Mouse (Mus musculus): ENCODE data around the gene Pitpnm2. TPM values are rescaled to one million over a fixed set of nuclear protein-coding genes. Genes with fewer than 3 reads are reported as not detected.

Gene Pitpnm2
- polyA plus RNA-seq, 1 experiment from 2014 or later, result 8.9 TPM

GRCm38 (mm10) chr5:124103020-124103419 lies 146.5 kb downstream of the Pitpnm2 start:
- H3K4me1 ChIP-seq, result no peaks in the 10 kb centered on the region
- H3K4me3 ChIP-seq (replicated peaks), result no peak overlapping the region
- no peak overlapping the region for H3K27ac ChIP-seq
- WGBS, result 88% methylated on average over 3 of the region's 3 CpGs
- H3K27me3 ChIP-seq, result no peaks in the 10 kb centered on the region
- no peaks in the 10 kb centered on the region for H3K9me3 ChIP-seq
- no peaks in the 10 kb centered on the region for H3K36me3 ChIP-seq (replicated peaks)
- no peak overlapping the region for H3K9ac ChIP-seq
- no peak overlapping the region for H3K4me2 ChIP-seq
- ATAC-seq (ENCODE audit: low FRiP score), result no peak

GRCm38 (mm10) chr5:124102326-124102725 lies 147.2 kb downstream of the Pitpnm2 start:
- Histone ChIP-seq H3K36me3 (replicated peaks) (no peaks in the 10 kb centered on the region), H3K4me2 (no peak overlapping the region), H3K27ac (no peak overlapping the region), H3K9me3 (no peaks in the 10 kb centered on the region), H3K9ac (no peak overlapping the region), H3K27me3 (no peaks in the 10 kb centered on the region), H3K4me1 (no peaks in the 10 kb centered on the region), H3K4me3 (replicated peaks) (no peak overlapping the region)
- no peak for ATAC-seq (ENCODE audit: low FRiP score)
- 79% methylated on average over 6 of the region's 6 CpGs for WGBS

GRCm38 (mm10) chr5:124100128-124101044 lies 149.2 kb downstream of the Pitpnm2 start:
- Histone ChIP-seq H3K4me2 (no peak overlapping the region), H3K4me3 (replicated peaks) (no peak overlapping the region), H3K27ac (no peak overlapping the region), H3K4me1 (peaks cover 6% of the 10 kb centered on the region), H3K9ac (no peak overlapping the region), H3K27me3 (peaks cover 6% of the 10 kb centered on the region), H3K9me3 (peaks cover 3% of the 10 kb centered on the region; the same call in 1 of the 2 replicates), H3K36me3 (replicated peaks) (no peaks in the 10 kb centered on the region)
- WGBS, result 93% methylated on average over 11 of the region's 11 CpGs
- ATAC-seq (ENCODE audit: low FRiP score), result no peak

- ATAC-seq (ENCODE audit: low FRiP score), result no peak
- Histone ChIP-seq H3K4me3 (replicated peaks) (no peak overlapping the region), H3K36me3 (replicated peaks) (no peaks in the 10 kb centered on the region), H3K9me3 (peaks cover 3% of the 10 kb centered on the region; the same call in 1 of the 2 replicates), H3K9ac (no peak overlapping the region), H3K4me1 (peaks cover 11% of the 10 kb centered on the region), H3K27ac (no peak overlapping the region), H3K27me3 (peaks cover 20% of the 10 kb centered on the region), H3K4me2 (no peak overlapping the region)
- WGBS, result 81% methylated on average over 2 of the region's 2 CpGs
These were observed 150.6 kb downstream of the Pitpnm2 start for GRCm38 (mm10) chr5:124098923-124099322.

- peak within 1 kb of the TSS; percentile 63 for H3K4me2 ChIP-seq
- peak; percentile 84 for ATAC-seq (ENCODE audit: low FRiP score)
- no peak within 1 kb of the TSS for H3K27ac ChIP-seq
- H3K36me3 ChIP-seq (replicated peaks), result no peaks in the 10 kb centered on the region
- H3K4me3 ChIP-seq (replicated peaks), result peak within 1 kb of the TSS; percentile 38
- H3K9me3 ChIP-seq, result peaks cover 3% of the 10 kb centered on the region; the same call in 1 of the 2 replicates
- peak within 1 kb of the TSS; percentile 47 for H3K9ac ChIP-seq
- peaks cover 24% of the 10 kb centered on the region for H3K27me3 ChIP-seq
- 1% methylated on average over 42 of the region's 42 CpGs for WGBS
- H3K4me1 ChIP-seq, result peaks cover 11% of the 10 kb centered on the region
These were observed 153.8 kb downstream of the Pitpnm2 start, which contains the start of gene Abcb9 for GRCm38 (mm10) chr5:124095596-124096232. Abcb9 (minus strand) TSS chr5:124095798.

- Histone ChIP-seq H3K27me3 (peaks cover 24% of the 10 kb centered on the region), H3K9me3 (peaks cover 3% of the 10 kb centered on the region; the same call in 1 of the 2 replicates), H3K4me3 (replicated peaks) (peak overlapping the region; percentile 38), H3K9ac (peak overlapping the region; percentile 47), H3K4me2 (peak overlapping the region; percentile 63), H3K27ac (no peak overlapping the region), H3K4me1 (peaks cover 11% of the 10 kb centered on the region), H3K36me3 (replicated peaks) (no peaks in the 10 kb centered on the region)
- WGBS, result 12% methylated on average over 19 of the region's 19 CpGs
- ATAC-seq (ENCODE audit: low FRiP score), result peak; percentile 57
These were observed 154.4 kb downstream of the Pitpnm2 start for GRCm38 (mm10) chr5:124095077-124095581.

GRCm38 (mm10) chr5:124093852-124094604 lies 155.5 kb downstream of the Pitpnm2 start:
- no peak for ATAC-seq (ENCODE audit: low FRiP score)

GRCm38 (mm10) chr5:124093120-124093794 lies 156.3 kb downstream of the Pitpnm2 start:
- H3K9me3 ChIP-seq, result peaks cover 3% of the 10 kb centered on the region; the same call in 1 of the 2 replicates
- H3K36me3 ChIP-seq (replicated peaks), result no peaks in the 10 kb centered on the region
- H3K9ac ChIP-seq, result no peak overlapping the region
- 76% methylated on average over 11 of the region's 11 CpGs for WGBS
- H3K27ac ChIP-seq, result no peak overlapping the region
- peaks cover 11% of the 10 kb centered on the region for H3K4me1 ChIP-seq
- peaks cover 24% of the 10 kb centered on the region for H3K27me3 ChIP-seq
- no peak overlapping the region for H3K4me2 ChIP-seq
- ATAC-seq (ENCODE audit: low FRiP score), result no peak
- no peak overlapping the region for H3K4me3 ChIP-seq (replicated peaks)

More at GRCm38 (mm10) chr5:124093852-124094604, 155.5 kb downstream of the Pitpnm2 start:
- H3K27ac ChIP-seq, result no peak overlapping the region
- no peak overlapping the region for H3K9ac ChIP-seq
- peaks cover 11% of the 10 kb centered on the region for H3K4me1 ChIP-seq
- WGBS, result 84% methylated on average over 12 of the region's 12 CpGs
- no peaks in the 10 kb centered on the region for H3K36me3 ChIP-seq (replicated peaks)
- H3K9me3 ChIP-seq, result peaks cover 3% of the 10 kb centered on the region; the same call in 1 of the 2 replicates
- no peak overlapping the region for H3K4me3 ChIP-seq (replicated peaks)
- peaks cover 24% of the 10 kb centered on the region for H3K27me3 ChIP-seq
- H3K4me2 ChIP-seq, result no peak overlapping the region

- H3K36me3 ChIP-seq (replicated peaks), result no peaks in the 10 kb centered on the region
- H3K9me3 ChIP-seq, result peaks cover 3% of the 10 kb centered on the region; the same call in 1 of the 2 replicates
- H3K27ac ChIP-seq, result no peak overlapping the region
- no peak overlapping the region for H3K9ac ChIP-seq
- 67% methylated on average over 9 of the region's 9 CpGs for WGBS
- no peak for ATAC-seq (ENCODE audit: low FRiP score)
- H3K4me1 ChIP-seq, result peaks cover 11% of the 10 kb centered on the region
- no peak overlapping the region for H3K4me3 ChIP-seq (replicated peaks)
- no peak overlapping the region for H3K4me2 ChIP-seq
- H3K27me3 ChIP-seq, result peaks cover 24% of the 10 kb centered on the region
These were observed 157.6 kb downstream of the Pitpnm2 start for GRCm38 (mm10) chr5:124091951-124092406.

- H3K4me1 ChIP-seq, result peaks cover under 1% of the 10 kb centered on the region; the same call in 1 of the 2 replicates
- no peak overlapping the region for H3K4me3 ChIP-seq (replicated peaks)
- ATAC-seq (ENCODE audit: low FRiP score), result no peak
- no peak overlapping the region for H3K27ac ChIP-seq
- no peaks in the 10 kb centered on the region for H3K36me3 ChIP-seq (replicated peaks)
- peaks cover 13% of the 10 kb centered on the region for H3K27me3 ChIP-seq
- H3K9me3 ChIP-seq, result no peaks in the 10 kb centered on the region
- 92% methylated on average over 23 of the region's 23 CpGs for WGBS
- no peak overlapping the region for H3K9ac ChIP-seq
- H3K4me2 ChIP-seq, result no peak overlapping the region
These were observed 159.7 kb downstream of the Pitpnm2 start for GRCm38 (mm10) chr5:124089868-124090267.

- ATAC-seq (ENCODE audit: low FRiP score), result no peak
- no peaks in the 10 kb centered on the region for H3K36me3 ChIP-seq (replicated peaks)
- no peaks in the 10 kb centered on the region for H3K9me3 ChIP-seq
- H3K9ac ChIP-seq, result no peak overlapping the region
- no peak overlapping the region for H3K27ac ChIP-seq
- H3K4me1 ChIP-seq, result no peaks in the 10 kb centered on the region
- no peak overlapping the region for H3K4me3 ChIP-seq (replicated peaks)
- no peaks in the 10 kb centered on the region for H3K27me3 ChIP-seq
- no peak overlapping the region for H3K4me2 ChIP-seq
- WGBS, result 90% methylated on average over 4 of the region's 4 CpGs
These were observed 162.7 kb downstream of the Pitpnm2 start for GRCm38 (mm10) chr5:124086876-124087275.

Data from forebrain, embryonic 12.5 days (tissue).